Mouse (Mus musculus) ES-E14 (cell line): Measurements from ENCODE around the gene Gm10273.

Source experiments
- CHD2 ChIP-seq: IDR thresholded peaks from 2 replicates; pipeline ENCODE4 v1.6.1; 2014; ENCODE audit warnings: mild to moderate bottlenecking, low read depth, low read length, inconsistent platforms
- HCFC1 ChIP-seq: IDR thresholded peaks from 2 replicates; pipeline ENCODE4 v1.6.1; 2012; ENCODE audit warnings: low read length, inconsistent platforms, borderline replicate concordance; ENCODE audit not compliant: insufficient read depth
- ZC3H11A ChIP-seq: IDR thresholded peaks from 2 replicates; pipeline ENCODE4 v1.6.1; 2012; ENCODE audit warnings: low read depth, mild to moderate bottlenecking, inconsistent platforms, low read length, borderline replicate concordance
- ZNF384 ChIP-seq: IDR thresholded peaks from 2 replicates; pipeline ENCODE4 v1.6.1; 2012; ENCODE audit warnings: low read depth, low read length, inconsistent platforms

- TF ChIP-seq ZC3H11A (no peak), HCFC1 (no peak), ZNF384 (no peak), CHD2 (no peak)
These were observed 15.0 kb upstream of the Gm10273 start for GRCm38 (mm10) chr10:59380411-59380821.
